Mouse (Mus musculus) v-Abl transformed pro-B cells (cell line): ENCODE measurements around the gene Kif6.

ENCODE experiments used
- in situ Hi-C, 2 experiments: fragments of 400-800 bp; cut with MboI; formaldehyde crosslinking; loops; one replicate each; pipeline ENCODE4 v1.15.1; 2025; ENCODE audit not compliant: unreplicated experiment in 2 of 2

The Kif6 gene

GRCm38 (mm10) chr17:49734079-49734478 is 119.1 kb downstream of the Kif6 start:
- in situ Hi-C loops, result no loop called here

GRCm38 (mm10) chr17:49734776-49735175 is 119.8 kb downstream of the Kif6 start:
- in situ Hi-C loops, result no loop called here

- in situ Hi-C loops, result no loop called here
Measured at GRCm38 (mm10) chr17:49736364-49736763, 121.4 kb downstream of the Kif6 start.

- in situ Hi-C loops, result no loop called here
Measured at GRCm38 (mm10) chr17:49737217-49737774, 122.4 kb downstream of the Kif6 start.

- in situ Hi-C loops, result no loop called here
Measured at GRCm38 (mm10) chr17:49738351-49738750, 123.4 kb downstream of the Kif6 start.

- in situ Hi-C loops, result no loop called here
Measured at GRCm38 (mm10) chr17:49739896-49740679, 125.2 kb downstream of the Kif6 start.

GRCm38 (mm10) chr17:49741172-49741571 is 126.2 kb downstream of the Kif6 start:
- in situ Hi-C loops, result no loop called here

GRCm38 (mm10) chr17:49741927-49742326 is 127.0 kb downstream of the Kif6 start:
- in situ Hi-C loops, result no loop called here

- in situ Hi-C loops, result no loop called here
Measured at GRCm38 (mm10) chr17:49743580-49744463, 128.9 kb downstream of the Kif6 start.

GRCm38 (mm10) chr17:49750889-49751324 is 136.0 kb downstream of the Kif6 start:
- in situ Hi-C loops, result no loop called here

- in situ Hi-C loops, result no loop called here
Measured at GRCm38 (mm10) chr17:49753874-49754273, 138.9 kb downstream of the Kif6 start.

- in situ Hi-C loops, result no loop called here
Measured at GRCm38 (mm10) chr17:49756862-49757261, 141.9 kb downstream of the Kif6 start.

- in situ Hi-C loops, result no loop called here
Measured at GRCm38 (mm10) chr17:49759047-49759446, 144.1 kb downstream of the Kif6 start.

GRCm38 (mm10) chr17:49761260-49761659 is 146.3 kb downstream of the Kif6 start:
- in situ Hi-C loops, result no loop called here

- in situ Hi-C loops, result no loop called here
Measured at GRCm38 (mm10) chr17:49761838-49762237, 146.9 kb downstream of the Kif6 start.

- in situ Hi-C loops, result no loop called here
Measured at GRCm38 (mm10) chr17:49764963-49765362, 150.0 kb downstream of the Kif6 start.

- in situ Hi-C loops, result no loop called here
Measured at GRCm38 (mm10) chr17:49767717-49768370, 152.9 kb downstream of the Kif6 start.

GRCm38 (mm10) chr17:49771703-49772315 is 156.9 kb downstream of the Kif6 start:
- in situ Hi-C loops, result no loop called here

- in situ Hi-C loops, result no loop called here
Measured at GRCm38 (mm10) chr17:49777115-49777839, 162.3 kb downstream of the Kif6 start.

- in situ Hi-C loops, result no loop called here
Measured at GRCm38 (mm10) chr17:49779066-49779465, 164.1 kb downstream of the Kif6 start.
